Mouse (Mus musculus) spleen, adult 2 months (tissue): ENCODE data around the gene Kcnmb3. TPM values are rescaled to one million over a fixed set of nuclear protein-coding genes. Genes with fewer than 3 reads are reported as not detected.

Experiments used
- DNase-seq, 2 experiments: peaks; one replicate each; pipeline versions ENCODE4 v3.0.0 to v3.0.0-alpha.2; 2012 to 2021; ENCODE audit warnings: low spot score in 2 of 2, low read depth in 1 of 2
- H3K27ac ChIP-seq: fragments of 200-500 bp; 2 replicates; pipeline ENCODE4 v1.5.1; 2012; ENCODE audit warnings: low read length, inconsistent platforms; ENCODE audit not compliant: insufficient read depth
- H3K27me3 ChIP-seq: fragments of 200-500 bp; 2 replicates; pipeline ENCODE4 v1.6.1; 2012; ENCODE audit warnings: mild to moderate bottlenecking, moderate library complexity, low read length, inconsistent platforms; ENCODE audit not compliant: control insufficient read depth, insufficient read depth
- H3K36me3 ChIP-seq: fragments of 200-500 bp; 2 replicates; pipeline ENCODE4 v1.6.1; 2012; ENCODE audit warnings: mild to moderate bottlenecking, low read length, inconsistent platforms; ENCODE audit not compliant: control insufficient read depth, insufficient read depth
- H3K4me1 ChIP-seq: fragments of 200-500 bp; 2 replicates; pipeline ENCODE4 v1.6.1; 2011; ENCODE audit warnings: inconsistent platforms; ENCODE audit not compliant: control insufficient read depth, insufficient read depth, insufficient read length
- H3K4me3 ChIP-seq: fragments of 200-500 bp; 2 replicates; pipeline ENCODE4 v1.5.1; 2011; ENCODE audit warnings: mild to moderate bottlenecking, inconsistent platforms; ENCODE audit not compliant: insufficient read depth, insufficient read length; ENCODE audit errors: extremely low read depth
- CTCF ChIP-seq: fragments of 200-500 bp; IDR thresholded peaks from 2 replicates; pipeline ENCODE4 v1.5.1; 2011; ENCODE audit warnings: mild to moderate bottlenecking, inconsistent platforms; ENCODE audit not compliant: insufficient read depth, insufficient read length, insufficient replicate concordance; ENCODE audit errors: extremely low read depth
- POLR2A ChIP-seq: fragments of 200-500 bp; IDR thresholded peaks from 2 replicates; pipeline ENCODE4 v1.6.1; 2011; ENCODE audit warnings: low read depth, low read length, inconsistent platforms
- WGBS: fragments of 180-500 bp; shearing (Covaris S2); methylation state at CpG from one replicate; pipeline ENCODE4 v1.1.7; 2018; 5-methylcytosine and 5-hydroxymethylcytosine counted together
- polyA plus RNA-seq: library from polyadenylated mRNA; depleted of rRNA; stranded (reverse); fragments of >200 nt; gene quantifications from 2 replicates; pipeline ENCODE4 v1.2.3, GENCODE M21; 2012

Gene Kcnmb3
- polyA plus RNA-seq, 1 experiment = 0.25 TPM

DNA sequence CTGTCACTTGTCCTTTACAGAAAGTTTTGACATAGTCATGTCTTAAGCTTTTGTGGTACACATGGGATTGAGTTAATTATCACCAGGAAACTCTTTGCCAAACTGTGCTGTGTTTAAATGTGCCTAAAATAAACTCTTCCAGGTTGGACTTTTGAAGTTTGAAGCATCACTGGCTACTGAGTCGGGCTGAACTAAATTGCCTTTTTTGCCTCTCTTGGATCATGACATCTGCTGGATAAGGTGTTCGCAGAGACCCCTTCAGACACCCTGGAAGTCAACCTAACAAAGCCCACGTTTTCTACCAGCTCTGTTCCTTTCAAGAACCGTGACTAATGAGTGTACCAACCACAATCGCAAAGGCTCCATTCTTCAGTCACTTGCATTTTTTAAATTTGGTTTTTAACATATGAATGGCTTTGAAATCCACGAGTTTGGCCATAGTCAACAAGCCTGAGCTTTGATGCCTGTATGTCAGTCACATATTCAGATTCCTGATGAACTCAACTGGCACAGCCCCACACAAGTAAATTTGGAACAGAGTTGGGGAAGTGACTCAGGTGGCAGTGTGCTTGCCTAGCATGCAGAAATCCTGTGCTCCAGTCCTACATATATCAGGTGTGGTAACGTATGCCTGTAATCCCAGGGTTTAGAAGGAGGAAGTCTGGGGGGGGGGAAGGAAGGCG, 3.2 kb upstream of the Kcnmb3 start:
- Histone ChIP-seq H3K27ac (no peak overlapping the region), H3K4me1 (peaks cover 25% of the 10 kb centered on the region; the same call in 1 of the 2 replicates), H3K27me3 (no peaks in the 10 kb centered on the region), H3K4me3 (no peak overlapping the region), H3K36me3 (no peaks in the 10 kb centered on the region)
- TF ChIP-seq POLR2A = no peak
- no peak for TF ChIP-seq CTCF
- 73% methylated on average over 8 of the region's 8 CpGs for WGBS
- DNase-seq = no peak

DNA sequence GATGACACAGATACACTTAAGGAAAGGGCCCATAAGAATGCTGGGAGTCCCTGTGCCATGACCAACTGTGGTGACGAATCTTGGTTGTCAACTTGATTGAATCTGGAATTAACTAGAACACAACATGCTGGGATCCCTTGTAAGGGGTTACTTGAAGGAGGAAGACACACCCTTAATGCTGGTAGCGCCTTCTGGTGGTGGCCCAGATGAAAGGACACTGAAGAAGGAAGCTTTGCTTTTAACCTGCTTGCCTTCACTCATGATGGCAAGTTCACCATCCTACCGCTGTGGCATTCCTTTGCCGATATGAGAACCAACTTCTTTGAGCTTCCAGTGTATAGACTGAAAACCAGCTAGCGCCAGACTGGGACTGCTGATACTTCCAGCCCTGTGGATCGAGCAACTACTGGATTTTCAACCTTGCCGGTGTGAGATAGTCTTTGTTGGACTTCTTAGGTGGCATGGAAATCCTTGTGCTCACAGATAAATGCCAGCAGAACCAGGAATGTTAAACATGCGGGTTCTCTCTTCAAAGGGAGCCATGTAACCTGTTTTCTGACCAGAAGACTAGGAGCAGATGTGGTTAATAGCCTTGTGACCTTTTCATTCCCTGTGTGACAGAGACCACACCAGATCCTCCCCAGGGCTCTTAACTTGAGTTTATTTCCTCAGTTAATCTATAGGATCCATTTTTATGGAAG, 2.5 kb upstream of the Kcnmb3 start:
- H3K27ac ChIP-seq = no peak overlapping the region
- no peak overlapping the region for H3K4me3 ChIP-seq
- H3K27me3 ChIP-seq = no peaks in the 10 kb centered on the region
- 85% methylated on average over 8 of the region's 8 CpGs for WGBS
- no peaks in the 10 kb centered on the region for H3K36me3 ChIP-seq
- H3K4me1 ChIP-seq = peaks cover 30% of the 10 kb centered on the region; the same call in 1 of the 2 replicates
- DNase-seq = peak; percentile 27 to 69
- TF ChIP-seq POLR2A (no peak), CTCF (peak; percentile 25; the same call in 1 of the 2 replicates)

DNA sequence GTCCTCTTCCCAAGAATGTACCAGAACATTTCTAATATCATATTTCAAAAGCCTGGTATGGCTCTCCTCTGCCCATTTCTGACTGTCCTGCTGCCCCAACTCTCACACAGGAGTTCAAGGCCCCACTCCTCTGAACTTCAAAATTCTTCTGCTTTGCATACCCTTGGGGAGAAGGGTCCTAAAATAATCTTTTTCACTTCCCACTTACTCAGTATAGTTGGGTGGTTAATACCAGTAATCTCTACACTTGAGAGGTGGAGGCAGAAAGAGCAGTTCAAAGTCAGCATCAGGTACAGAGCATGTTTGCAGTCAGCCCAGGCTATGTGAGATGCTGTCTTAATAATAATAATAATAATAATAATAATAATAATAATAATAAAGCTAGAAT, 1.1 kb downstream of the Kcnmb3 start:
- TF ChIP-seq POLR2A (no peak), CTCF (no peak)
- Histone ChIP-seq H3K27me3 (no peaks in the 10 kb centered on the region), H3K4me3 (no peak overlapping the region), H3K36me3 (no peaks in the 10 kb centered on the region), H3K27ac (peak overlapping the region; percentile 94), H3K4me1 (peaks cover 26% of the 10 kb centered on the region; the same call in 1 of the 2 replicates)
- peak; percentile 35 to 42 for DNase-seq

DNA sequence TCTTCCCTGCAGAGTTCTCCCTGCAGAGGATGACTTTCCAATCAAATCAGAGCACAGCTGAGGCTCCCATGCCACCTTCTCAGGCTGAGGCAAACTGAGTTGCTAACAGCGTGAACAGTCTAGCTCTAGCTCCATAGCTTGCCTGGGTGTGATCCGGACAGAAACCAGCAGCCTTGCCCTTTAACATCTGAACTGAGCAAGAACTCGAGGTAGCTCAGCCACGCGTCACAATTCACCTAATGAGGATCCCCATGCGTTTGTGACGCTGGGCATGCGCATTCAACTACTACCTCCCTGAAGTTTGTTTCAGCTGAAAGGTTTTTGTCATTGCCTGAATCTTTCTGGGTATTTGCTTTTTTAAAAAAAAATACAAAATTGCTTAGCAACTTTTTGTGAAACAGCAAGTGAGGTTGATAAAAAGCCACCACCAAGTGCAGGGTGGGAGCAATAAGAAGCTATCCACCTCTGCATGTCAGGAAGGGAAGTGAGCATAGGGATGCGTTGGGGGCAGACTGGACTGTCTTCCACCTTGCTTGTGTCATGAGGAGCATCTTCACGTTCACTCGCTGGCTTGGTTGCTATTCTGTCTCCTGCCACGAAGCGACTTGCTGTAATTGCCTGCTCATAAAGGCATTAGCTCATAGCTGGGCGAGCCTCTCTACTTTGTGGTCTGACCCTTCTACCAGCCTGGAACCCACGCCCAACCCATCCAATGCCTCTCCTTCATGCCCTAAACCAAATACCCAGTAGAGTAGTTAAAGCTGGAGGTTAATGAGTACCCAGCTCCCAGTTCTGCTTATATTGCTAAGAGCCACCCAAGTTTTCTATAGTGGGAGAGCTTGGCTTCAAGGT, 1.7 kb downstream of the Kcnmb3 start:
- H3K36me3 ChIP-seq = no peaks in the 10 kb centered on the region
- no peak overlapping the region; the same call in 1 of the 2 replicates for H3K4me3 ChIP-seq
- DNase-seq = peak; percentile 74 to 76
- TF ChIP-seq POLR2A = no peak
- no peak for TF ChIP-seq CTCF
- 40% methylated on average over 15 of the region's 15 CpGs for WGBS
- H3K27me3 ChIP-seq = no peaks in the 10 kb centered on the region
- H3K27ac ChIP-seq = peak overlapping the region; percentile 94
- peaks cover 26% of the 10 kb centered on the region; the same call in 1 of the 2 replicates for H3K4me1 ChIP-seq

DNA sequence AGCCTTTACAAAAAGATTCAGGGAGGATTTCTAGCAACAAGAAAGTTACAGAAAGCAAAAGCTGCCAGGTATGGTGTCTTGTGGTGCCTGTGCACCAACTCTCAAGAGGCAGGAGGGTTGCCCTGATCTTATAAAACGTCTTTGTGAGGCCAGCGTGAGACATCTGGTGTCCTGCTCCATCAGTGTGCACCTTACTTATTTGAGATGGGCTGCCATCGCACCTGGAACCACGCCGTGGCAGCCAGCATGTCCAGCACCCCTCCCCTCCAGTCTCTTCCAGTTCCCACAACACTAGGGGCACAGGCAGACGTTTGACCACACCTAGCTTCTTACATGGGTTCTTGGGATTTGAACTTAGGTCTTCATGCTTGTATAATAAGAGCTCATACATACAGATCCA, 3.9 kb downstream of the Kcnmb3 start:
- Histone ChIP-seq H3K4me1 (peaks cover 26% of the 10 kb centered on the region; the same call in 1 of the 2 replicates), H3K27ac (no peak overlapping the region), H3K4me3 (no peak overlapping the region), H3K27me3 (no peaks in the 10 kb centered on the region), H3K36me3 (no peaks in the 10 kb centered on the region)
- DNase-seq = no peak
- WGBS = 76% methylated on average over 6 of the region's 6 CpGs
- no peak for TF ChIP-seq CTCF
- TF ChIP-seq POLR2A = no peak

DNA sequence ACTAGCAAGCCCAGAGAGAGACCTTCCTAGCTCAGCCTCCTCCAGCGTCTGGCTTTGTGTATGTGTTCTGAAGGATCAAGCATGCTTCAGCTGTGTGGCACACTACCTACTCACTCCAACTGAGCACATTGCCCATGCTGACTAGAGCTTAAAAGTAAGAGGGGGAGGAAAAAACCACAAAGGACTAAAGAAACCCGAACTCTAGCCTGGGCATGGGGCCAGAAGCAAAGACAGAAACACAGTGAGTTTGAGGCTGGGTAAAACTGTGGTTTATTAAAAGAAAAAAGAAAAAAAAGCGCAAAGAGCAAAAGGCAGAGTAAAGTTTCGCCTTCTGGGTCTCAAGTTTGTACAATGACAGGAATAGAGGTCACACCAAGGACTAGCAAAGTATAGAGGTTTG, 5.5 kb downstream of the Kcnmb3 start:
- 40% methylated on average over 4 of the region's 4 CpGs for WGBS
- H3K4me1 ChIP-seq = peaks cover 16% of the 10 kb centered on the region; the same call in 1 of the 2 replicates
- no peaks in the 10 kb centered on the region for H3K36me3 ChIP-seq
- no peak overlapping the region for H3K27ac ChIP-seq
- TF ChIP-seq POLR2A = no peak
- TF ChIP-seq CTCF = no peak
- DNase-seq = no peak
- no peak overlapping the region for H3K4me3 ChIP-seq
- no peaks in the 10 kb centered on the region for H3K27me3 ChIP-seq
